Mouse (Mus musculus) hematopoietic stem cell, adult 5-6 weeks (primary cell): ENCODE measurements at regions not wholly inside any gene's neighbourhood (a gene's known extent, or its start where the extent isn't known, plus 50 kb on each side); places are given as distances from the start of the nearest gene placed in this dataset.

Experiments
- ATAC-seq, 2 experiments: fragments of 125-278 bp in 1 of 2; replicated peaks in 1 of 2; 2 replicates each; pipeline ENCODE4 v1.8.0; 2016 to 2017; ENCODE audit warnings: inconsistent platforms in 2 of 2, mild to moderate bottlenecking in 2 of 2, moderate number of reproducible peaks in 2 of 2, low read depth in 1 of 2, moderate TSS enrichment in 1 of 2; ENCODE audit not compliant: low FRiP score in 2 of 2, poor library complexity in 2 of 2, severe bottlenecking in 2 of 2, insufficient read depth in 1 of 2, low TSS enrichment in 1 of 2

- no peak for ATAC-seq
Observed at GRCm38 (mm10) chr15:33862224-33862752, 495.4 kb downstream of the 9430069I07Rik start.

GRCm38 (mm10) chr15:33825435-33826088 lies 532.1 kb downstream of the 9430069I07Rik start:
- no peak for ATAC-seq

GRCm38 (mm10) chr15:33824826-33825225 lies 532.8 kb downstream of the 9430069I07Rik start:
- no peak for ATAC-seq

GRCm38 (mm10) chr15:33780960-33781359 lies 576.7 kb downstream of the 9430069I07Rik start:
- no peak for ATAC-seq

- ATAC-seq, result no peak
Observed at GRCm38 (mm10) chr15:33759496-33759895, 598.2 kb downstream of the 9430069I07Rik start.

GRCm38 (mm10) chr15:33758771-33759170 lies 598.9 kb downstream of the 9430069I07Rik start:
- no peak for ATAC-seq
